Mouse (Mus musculus) retina, adult 2 months (tissue): ENCODE measurements around the gene 1700066M21Rik.

Source experiments
- DNase-seq: peaks from one replicate; pipeline ENCODE4 v3.0.0-alpha.2; 2012; ENCODE audit warnings: low read depth, low spot score

Gene 1700066M21Rik

GRCm38 (mm10) chr1:57392417-57392816 lies 15.0 kb downstream of the 1700066M21Rik start:
- DNase-seq: no peak

- DNase-seq: no peak
These were observed 16.6 kb downstream of the 1700066M21Rik start for GRCm38 (mm10) chr1:57394051-57394450.

GRCm38 (mm10) chr1:57400321-57400720 lies 22.9 kb downstream of the 1700066M21Rik start:
- DNase-seq: no peak

- no peak for DNase-seq
These were observed 23.5 kb downstream of the 1700066M21Rik start for GRCm38 (mm10) chr1:57400877-57401276.

- DNase-seq: no peak
These were observed 24.7 kb downstream of the 1700066M21Rik start for GRCm38 (mm10) chr1:57402116-57402515.

- peak; percentile 84 for DNase-seq
These were observed 29.0 kb downstream of the 1700066M21Rik start, which contains the start of the genes Maip1 and Tyw5 for GRCm38 (mm10) chr1:57406187-57407151. Gene Maip1, plus strand, starts transcription at chr1:57406328. Gene Tyw5, minus strand, starts transcription at chr1:57407101.

GRCm38 (mm10) chr1:57408994-57409393 lies 31.6 kb downstream of the 1700066M21Rik start:
- no peak for DNase-seq

- no peak for DNase-seq
These were observed 36.0 kb downstream of the 1700066M21Rik start for GRCm38 (mm10) chr1:57413397-57413796.

GRCm38 (mm10) chr1:57423696-57424095 lies 46.3 kb downstream of the 1700066M21Rik start:
- no peak for DNase-seq

GRCm38 (mm10) chr1:57428368-57429308 lies 51.2 kb downstream of the 1700066M21Rik start:
- DNase-seq: no peak

- DNase-seq: no peak
These were observed 52.5 kb downstream of the 1700066M21Rik start for GRCm38 (mm10) chr1:57429786-57430483.

GRCm38 (mm10) chr1:57433141-57433540 lies 55.7 kb downstream of the 1700066M21Rik start:
- DNase-seq: no peak
